Mouse (Mus musculus) thymus, adult 2 months (tissue): ENCODE results near the gene Acat3.

Experiments used
- CTCF ChIP-seq: fragments of 200-500 bp; IDR thresholded peaks from 2 replicates; pipeline ENCODE4 v1.5.1; 2012; ENCODE audit warnings: mild to moderate bottlenecking, control low read depth, low read length, moderate library complexity, borderline replicate concordance; ENCODE audit not compliant: control insufficient read depth, poor library complexity, insufficient read depth; ENCODE audit errors: extremely low read depth
- POLR2A ChIP-seq: fragments of 200-500 bp; IDR thresholded peaks from 2 replicates; pipeline ENCODE4 v1.6.1; 2012; ENCODE audit warnings: mild to moderate bottlenecking, low read length, control low read depth, moderate library complexity; ENCODE audit not compliant: control insufficient read depth, poor library complexity, insufficient read depth; ENCODE audit errors: extremely low read depth

- no peak for TF ChIP-seq CTCF
- TF ChIP-seq POLR2A: no peak
Observed at GRCm38 (mm10) chr17:12940151-12940805, at the start of gene Acat3.
